Mouse (Mus musculus) heart, postnatal 0 days (tissue): ENCODE data around the gene Chga.

ENCODE experiments used
- CTCF ChIP-seq: IDR thresholded peaks from 2 replicates; pipeline ENCODE4 v1.5.1; 2016; ENCODE audit warnings: antibody characterized with exemption, control low read depth, low read depth
- EP300 ChIP-seq: IDR thresholded peaks from 2 replicates; pipeline ENCODE4 v1.6.1; 2016; ENCODE audit warnings: antibody characterized with exemption, low read depth

GRCm38 (mm10) chr12:102596410-102596809 is 41.6 kb downstream of the Chga start:
- TF ChIP-seq CTCF: peak; percentile 10; the same call in 1 of the 2 replicates
- TF ChIP-seq EP300: no peak
